Mouse (Mus musculus) cortical plate, adult 2 months (tissue): ENCODE measurements around the gene Bcr.

Source experiments
- CTCF ChIP-seq: fragments of 200-500 bp; IDR thresholded peaks from 2 replicates; pipeline ENCODE4 v1.5.1; 2011; ENCODE audit warnings: mild to moderate bottlenecking, control low read depth, low read length; ENCODE audit not compliant: insufficient read depth; ENCODE audit errors: extremely low read depth
- POLR2A ChIP-seq: fragments of 200-500 bp; IDR thresholded peaks from 2 replicates; pipeline ENCODE4 v1.6.1; 2011; ENCODE audit warnings: mild to moderate bottlenecking, low read length, control low read depth; ENCODE audit not compliant: insufficient read depth; ENCODE audit errors: extremely low read depth

DNA sequence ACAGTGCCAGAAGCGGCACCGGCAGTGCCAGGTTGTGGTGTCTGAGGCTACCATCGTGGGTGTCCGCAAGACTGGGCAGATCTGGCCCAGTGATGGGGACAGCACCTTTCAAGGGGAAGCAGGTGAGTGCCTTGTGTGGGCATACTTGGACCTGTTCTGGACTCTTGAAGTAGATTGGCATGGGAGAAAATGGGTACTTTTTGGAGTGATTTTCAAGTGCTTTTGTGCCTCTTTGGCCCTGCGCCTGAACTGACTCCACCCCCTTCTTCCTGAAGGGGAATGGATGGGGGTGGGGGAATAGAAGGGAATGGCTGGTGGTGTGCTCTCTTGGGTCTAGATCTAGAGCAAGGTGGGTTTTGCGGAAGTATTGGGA lies 1.8 kb downstream of the Bcr start:
- TF ChIP-seq POLR2A (no peak), CTCF (no peak)
